Mouse (Mus musculus) ZHBTc4 (cell line): ENCODE results near the gene Prune1.
A peak's percentile ranks its signal among the peaks of the same experiment; 100 is the strongest.

ENCODE experiments used
- DNase-seq: peaks from one replicate; pipeline ENCODE4 v3.0.0-alpha.2; 2011; ENCODE audit warnings: low read depth, low spot score

Prune1 gene

GRCm38 (mm10) chr3:95239022-95239421 lies 42.9 kb downstream of the Prune1 start:
- peak; percentile 56 for DNase-seq

DNA sequence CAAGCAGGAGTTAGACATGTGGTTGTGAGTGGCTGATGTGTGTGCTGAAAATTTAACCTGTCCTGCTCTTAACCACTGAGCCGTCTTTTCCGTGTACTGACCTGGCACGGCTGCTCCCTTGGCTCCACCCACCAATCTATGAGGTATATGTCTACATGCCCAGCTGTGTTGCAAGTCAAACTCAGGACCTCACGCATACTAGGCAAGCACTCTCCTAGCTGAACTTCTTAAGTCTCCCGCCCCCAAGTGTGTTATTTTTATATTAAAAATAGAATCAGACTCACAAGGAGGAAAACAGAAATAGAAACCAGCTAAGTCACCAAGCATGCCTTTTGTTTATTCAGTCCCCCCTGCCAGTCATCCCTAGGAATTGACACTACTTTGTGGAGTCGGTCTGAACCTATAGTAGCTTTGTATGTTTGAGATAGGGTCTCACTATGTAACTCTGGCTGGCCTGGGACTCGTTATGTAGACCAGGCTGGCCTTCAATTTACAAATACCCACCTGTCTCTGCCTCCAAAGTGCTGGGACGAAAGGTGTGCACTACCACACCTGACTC lies 44.3 kb downstream of the Prune1 start:
- no peak for DNase-seq

DNA sequence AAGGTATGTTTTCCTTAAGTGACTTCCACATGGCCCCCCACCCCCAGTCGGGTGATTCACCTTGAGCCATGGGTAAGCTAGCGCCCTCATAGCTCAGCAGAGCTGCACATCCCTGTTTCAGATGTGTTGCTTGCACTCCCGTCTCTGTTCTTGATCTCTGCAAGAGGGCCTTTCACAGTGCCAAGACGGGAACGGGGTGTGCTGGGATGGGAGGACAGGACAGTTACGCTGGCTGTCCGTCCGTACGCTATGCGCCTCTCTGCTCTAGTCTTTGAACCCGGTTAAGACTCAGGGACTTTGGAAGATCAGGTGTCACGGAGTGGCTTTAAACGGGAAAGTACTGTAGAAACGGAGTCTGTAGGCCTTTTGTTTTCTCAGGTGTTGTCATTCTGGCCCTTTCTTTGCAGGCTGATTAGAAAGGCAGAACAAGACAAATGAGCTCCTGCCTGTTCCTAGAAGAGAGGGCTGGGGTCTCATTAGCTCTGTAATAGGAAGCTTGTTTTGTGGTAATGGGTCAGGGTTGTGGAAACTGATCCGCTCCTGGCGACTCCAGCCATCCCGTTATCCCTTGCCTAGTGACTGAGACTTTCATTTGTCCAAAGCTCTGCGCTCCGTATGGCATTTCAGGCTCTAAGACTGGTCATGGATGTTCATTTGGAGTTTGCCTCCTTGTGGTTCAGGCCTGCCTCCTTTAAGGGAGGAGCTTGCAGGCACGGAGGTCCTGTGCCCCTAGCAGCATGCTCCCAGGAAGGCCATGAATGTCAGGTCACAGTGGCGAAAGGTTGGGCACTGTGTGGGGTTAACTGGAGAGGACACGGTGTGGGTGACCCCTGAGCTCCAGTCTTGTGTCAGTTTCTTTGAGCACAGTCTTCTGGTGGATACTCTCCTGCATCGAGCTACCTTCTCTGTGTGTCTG lies 46.2 kb downstream of the Prune1 start:
- DNase-seq = peak; percentile 21

GRCm38 (mm10) chr3:95233303-95233980 lies 48.4 kb downstream of the Prune1 start:
- no peak for DNase-seq

- peak; percentile 46 for DNase-seq
Observed at GRCm38 (mm10) chr3:95232771-95233170, 49.1 kb downstream of the Prune1 start.

DNA sequence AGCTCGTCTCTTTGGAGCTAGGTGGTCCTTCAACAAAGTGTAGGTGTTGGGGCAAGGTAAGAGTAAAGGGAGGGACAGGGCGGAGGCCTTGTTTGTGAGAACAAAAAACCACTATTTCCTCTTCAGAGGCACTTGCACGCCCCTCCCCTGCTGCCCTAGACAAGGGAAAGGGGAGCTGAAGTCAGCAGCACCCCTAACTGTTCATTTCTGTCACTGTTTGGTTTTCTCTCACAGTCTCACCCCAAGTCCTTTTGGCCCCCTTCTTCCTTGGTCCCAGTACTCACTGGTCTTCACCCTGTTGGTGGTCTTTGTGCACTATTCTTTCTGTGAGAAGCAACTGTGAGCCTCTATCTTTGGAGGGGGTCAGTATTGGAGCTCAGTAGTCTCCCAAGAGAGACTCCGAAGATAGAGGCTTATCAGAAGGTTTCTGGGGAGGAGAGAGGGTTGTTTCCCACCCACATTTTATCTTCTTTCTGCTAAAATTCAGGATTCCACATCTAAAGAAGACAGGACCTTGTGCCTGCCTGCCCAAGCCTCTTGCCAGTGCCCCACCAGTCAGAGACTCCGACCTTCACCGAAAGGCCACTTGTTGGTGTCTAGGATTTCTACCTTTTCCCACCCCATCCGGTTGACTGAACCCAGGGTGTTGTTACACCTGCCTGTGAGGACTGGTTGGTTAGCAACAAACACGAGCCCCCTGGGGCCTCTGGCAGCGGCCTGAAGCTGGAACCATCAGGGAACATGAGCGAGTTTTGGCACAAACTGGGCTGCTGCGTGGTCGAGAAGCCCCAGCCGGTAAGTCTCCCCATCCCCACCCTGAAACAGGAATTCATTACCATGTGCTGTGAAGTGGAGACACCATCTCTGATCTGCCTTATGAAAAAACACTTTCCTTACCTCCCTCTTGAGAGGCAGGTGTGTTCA lies 50.3 kb downstream of the Prune1 start, which contains the start of gene Mllt11:
Gene Mllt11 (minus strand): TSS at position 874 of the 924 bp plus-strand sequence.
- no peak for DNase-seq

GRCm38 (mm10) chr3:95230495-95231297 lies 51.2 kb downstream of the Prune1 start:
- peak; percentile 76 for DNase-seq

- no peak for DNase-seq
Observed at GRCm38 (mm10) chr3:95229781-95230494, 51.9 kb downstream of the Prune1 start.

DNA sequence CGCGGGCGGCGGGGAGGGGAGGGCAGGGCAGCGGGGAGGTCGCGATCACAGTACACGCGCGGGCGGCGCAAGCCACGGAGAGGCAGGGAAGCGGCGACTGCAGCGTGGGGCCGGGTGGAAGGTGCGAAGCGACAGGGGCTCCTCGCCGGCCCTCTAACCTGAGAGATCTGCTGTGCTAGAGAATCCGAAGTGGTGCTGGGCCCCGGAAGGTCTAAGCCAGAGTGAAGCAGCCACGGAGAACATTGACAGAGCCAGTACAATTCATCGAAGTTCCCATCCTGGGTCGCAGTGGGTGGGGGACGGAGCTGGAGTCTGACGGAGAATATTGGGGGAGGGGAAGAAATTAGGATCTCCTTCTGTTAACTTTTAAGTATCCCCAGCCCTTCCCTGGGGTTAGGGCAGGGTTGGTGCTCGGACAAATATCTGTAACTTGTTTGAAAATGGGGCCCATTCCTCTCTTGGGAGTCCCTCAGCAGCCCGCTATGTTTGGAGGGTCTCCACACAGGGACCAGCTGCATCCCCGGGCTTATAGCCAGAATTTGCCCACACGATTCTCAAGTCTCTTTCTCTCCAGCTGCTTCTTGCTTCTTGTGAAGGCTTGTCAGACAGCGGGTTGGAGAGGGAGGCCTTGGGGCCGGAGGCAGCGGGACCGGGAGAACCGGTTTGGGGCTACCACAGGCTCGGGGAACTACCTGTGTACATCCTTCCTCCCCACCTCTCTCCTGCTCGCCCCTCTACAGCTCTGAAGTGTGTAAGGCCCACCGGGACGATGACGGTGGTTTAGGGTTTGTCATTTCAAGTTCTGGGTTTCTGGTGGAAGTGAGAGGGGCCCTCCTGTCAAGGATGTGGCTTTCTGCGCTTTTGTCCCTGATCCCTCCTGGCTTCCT lies 52.7 kb downstream of the Prune1 start:
- DNase-seq = peak; percentile 52

DNA sequence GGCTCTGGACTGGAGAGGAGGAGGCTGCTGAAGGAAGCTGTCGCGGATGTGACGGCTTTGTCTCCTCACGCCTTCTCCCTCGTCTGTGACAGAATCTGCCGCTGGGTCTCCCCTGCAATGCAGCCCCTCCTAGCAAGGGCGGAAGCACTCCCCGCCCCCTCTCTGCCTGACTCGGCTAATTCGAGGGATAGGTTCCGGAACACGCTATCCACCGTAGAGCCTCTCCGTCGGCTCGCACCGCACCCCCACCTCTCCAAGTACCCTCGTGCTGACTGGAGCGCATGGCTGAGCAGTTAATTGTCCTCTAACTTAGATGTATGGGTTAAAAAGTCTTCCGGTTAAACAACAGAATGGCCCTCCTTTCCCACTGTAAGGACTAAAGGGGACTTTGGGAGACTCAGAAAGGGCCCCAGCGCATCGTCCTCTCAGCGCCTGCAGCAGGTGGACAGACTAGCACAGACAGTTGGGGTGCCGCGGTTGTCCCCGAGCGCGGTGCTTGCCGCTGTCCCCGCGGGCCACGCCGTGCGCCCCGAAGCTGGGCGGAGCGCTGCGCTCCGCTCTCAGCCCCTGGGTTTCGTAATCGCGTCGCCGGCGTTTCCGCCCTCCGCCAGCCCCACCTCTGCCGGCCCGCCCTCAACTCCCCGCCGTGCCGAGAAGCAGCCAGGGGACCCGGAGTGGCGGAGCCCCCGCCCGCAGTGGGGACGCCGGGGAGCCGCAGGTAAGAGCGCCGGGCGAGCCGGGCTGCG lies 53.6 kb downstream of the Prune1 start, which contains the start of gene Cdc42se1:
Gene Cdc42se1 (plus strand): TSS at position 585 of the 746 bp plus-strand sequence.
- peak; percentile 87 for DNase-seq

- no peak for DNase-seq
Observed at GRCm38 (mm10) chr3:95227214-95227613, 54.7 kb downstream of the Prune1 start.

DNA sequence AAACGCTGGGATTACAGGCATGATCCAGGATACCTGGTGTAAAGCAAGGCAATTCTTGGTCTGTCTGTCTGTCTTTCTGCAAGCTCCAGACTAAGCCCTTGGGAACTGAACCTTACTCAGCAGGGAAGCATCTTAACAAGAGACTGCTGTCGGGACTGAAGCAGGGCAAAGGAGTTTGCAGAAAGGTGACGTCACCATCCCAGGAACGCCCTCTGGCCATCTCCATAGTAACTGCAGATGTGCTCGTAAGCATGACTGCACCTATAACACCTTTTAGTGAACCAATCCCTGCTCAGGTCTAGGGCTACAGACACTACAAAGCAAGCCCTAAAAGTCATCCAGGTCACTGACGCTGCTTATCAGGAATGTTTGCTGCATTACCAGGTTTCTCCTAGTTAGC lies 57.6 kb downstream of the Prune1 start:
- peak; percentile 90 for DNase-seq

DNA sequence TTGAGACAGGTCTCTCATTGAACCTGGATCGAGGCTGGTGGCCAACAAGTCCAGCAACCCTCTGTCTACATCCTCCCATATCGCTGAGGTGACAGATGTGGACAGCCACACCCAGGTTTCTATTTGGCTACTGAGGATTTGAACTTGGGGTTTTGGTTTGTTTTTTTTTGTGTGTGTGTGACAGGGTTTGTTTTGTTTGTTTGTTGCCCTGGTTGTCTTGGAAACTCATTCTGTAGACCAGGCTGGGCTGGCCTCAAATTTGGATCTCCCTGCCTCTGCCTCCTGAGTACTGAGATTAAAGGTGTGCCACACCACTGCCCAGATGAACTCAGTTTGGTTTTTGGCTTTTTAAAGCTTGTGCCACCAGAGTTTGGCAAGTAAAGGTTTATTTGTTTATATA lies 58.8 kb downstream of the Prune1 start:
- no peak for DNase-seq

GRCm38 (mm10) chr3:95218466-95219137 lies 63.3 kb downstream of the Prune1 start:
- peak; percentile 76 for DNase-seq

GRCm38 (mm10) chr3:95217255-95218134 lies 64.4 kb downstream of the Prune1 start, which contains the start of gene Gabpb2:
Gene Gabpb2, minus strand, starts transcription at chr3:95217916.
- peak; percentile 98 for DNase-seq

- DNase-seq = no peak
Observed at GRCm38 (mm10) chr3:95216655-95217254, 65.1 kb downstream of the Prune1 start.
